Mouse (Mus musculus) megakaryocyte, embryonic 14.5 days (primary cell): ENCODE data around the gene Pcsk1. TPM values are rescaled to one million over a fixed set of nuclear protein-coding genes. Genes with fewer than 3 reads are reported as not detected.

Experiments
- H3K27me3 ChIP-seq: replicated peaks from 2 replicates; pipeline ENCODE3; 2012; ENCODE audit warnings: inconsistent platforms
- H3K36me3 ChIP-seq: replicated peaks from 2 replicates; pipeline ENCODE3; 2012; ENCODE audit warnings: low read length, inconsistent platforms, mixed read lengths
- H3K4me1 ChIP-seq: 2 replicates; pipeline ENCODE4 v1.6.1; 2012; ENCODE audit warnings: inconsistent platforms
- H3K4me3 ChIP-seq: replicated peaks from 2 replicates; pipeline ENCODE3; 2012; ENCODE audit warnings: moderate library complexity, mild to moderate bottlenecking, inconsistent platforms
- H3K9me3 ChIP-seq: 2 replicates; pipeline ENCODE4 v1.6.1; 2012; ENCODE audit warnings: inconsistent platforms
- FLI1 ChIP-seq: IDR thresholded peaks from 2 replicates; pipeline ENCODE4 v1.6.1; 2012; ENCODE audit warnings: low read length, inconsistent platforms, mixed read lengths
- GATA1 ChIP-seq: IDR thresholded peaks from 3 replicates; pipeline ENCODE4 v1.6.1; 2012; ENCODE audit warnings: mixed read lengths, low read length, inconsistent platforms, borderline replicate concordance
- polyA plus RNA-seq: library from polyadenylated mRNA; stranded (reverse); fragments of >175 nt; gene quantifications from 2 replicates; pipeline ENCODE4 v1.2.3, GENCODE M21; 2012; ENCODE audit warnings: low replicate concordance; ENCODE audit not compliant: insufficient read depth

The Pcsk1 gene
- 6.6 TPM in 1 of 2 replicates, not detected in the other for polyA plus RNA-seq

DNA sequence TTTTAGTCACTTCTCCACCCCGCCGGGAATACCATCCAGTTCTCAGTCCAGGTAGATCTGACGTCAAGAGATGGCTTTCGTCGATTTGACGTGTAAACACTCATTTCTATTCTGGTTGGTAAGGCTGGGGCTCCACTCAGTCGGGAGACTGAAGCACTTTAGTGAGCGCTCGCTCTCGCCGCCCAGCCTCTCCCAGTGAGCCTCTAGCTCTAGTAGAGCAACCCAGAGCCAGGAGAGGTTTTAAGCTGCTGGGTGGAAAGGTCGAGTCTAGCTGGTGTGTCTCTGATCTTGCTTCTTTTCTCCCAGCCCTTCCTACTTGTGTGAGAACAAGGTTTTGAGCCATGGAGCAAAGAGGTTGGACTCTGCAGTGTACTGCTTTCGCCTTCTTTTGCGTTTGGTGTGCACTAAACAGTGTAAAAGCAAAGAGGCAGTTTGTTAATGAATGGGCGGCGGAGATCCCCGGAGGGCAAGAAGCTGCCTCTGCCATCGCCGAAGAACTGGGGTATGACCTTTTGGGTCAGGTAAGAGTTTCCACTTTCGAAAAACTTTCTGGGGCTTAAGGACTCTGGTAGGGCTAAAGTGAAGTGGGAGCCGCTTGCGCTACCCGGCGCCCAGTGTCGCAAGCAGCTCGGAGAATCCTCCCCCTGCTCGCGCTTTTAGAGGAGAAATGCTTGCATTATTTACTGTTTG lies at the start of gene Pcsk1:
Gene Pcsk1 (plus strand): TSS at position 106 of the 690 bp plus-strand sequence.
- TF ChIP-seq FLI1, result no peak
- no peak for TF ChIP-seq GATA1
- Histone ChIP-seq H3K4me1 (no peaks in the 10 kb centered on the region), H3K4me3 (peak within 1 kb of the TSS; percentile 81), H3K27me3 (peaks cover 18% of the 10 kb centered on the region), H3K36me3 (no peaks in the 10 kb centered on the region), H3K9me3 (peaks cover 5% of the 10 kb centered on the region)

DNA sequence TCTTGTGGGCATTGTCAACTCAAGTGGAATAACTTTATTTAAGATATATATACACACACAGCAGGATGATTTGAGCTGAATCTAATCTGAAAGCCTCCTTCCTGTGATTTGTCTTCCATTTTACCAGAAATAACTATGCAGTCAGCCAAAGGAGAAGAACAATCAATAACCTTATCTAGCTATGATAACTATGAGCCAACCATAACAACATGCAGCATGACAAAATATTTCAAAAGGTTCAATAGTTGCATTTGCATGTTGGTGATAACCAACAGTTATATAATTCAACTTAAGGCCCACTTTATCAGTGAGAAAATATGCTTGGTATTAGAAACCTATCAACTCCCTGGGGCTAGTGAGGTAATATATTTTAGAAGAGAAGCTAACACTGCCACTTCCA lies 30.8 kb upstream of the Pcsk1 start:
- no peaks in the 10 kb centered on the region for H3K9me3 ChIP-seq
- no peaks in the 10 kb centered on the region for H3K27me3 ChIP-seq
- no peak overlapping the region for H3K4me3 ChIP-seq
- no peak for TF ChIP-seq GATA1
- no peak for TF ChIP-seq FLI1
- H3K4me1 ChIP-seq, result no peaks in the 10 kb centered on the region
- no peaks in the 10 kb centered on the region for H3K36me3 ChIP-seq

DNA sequence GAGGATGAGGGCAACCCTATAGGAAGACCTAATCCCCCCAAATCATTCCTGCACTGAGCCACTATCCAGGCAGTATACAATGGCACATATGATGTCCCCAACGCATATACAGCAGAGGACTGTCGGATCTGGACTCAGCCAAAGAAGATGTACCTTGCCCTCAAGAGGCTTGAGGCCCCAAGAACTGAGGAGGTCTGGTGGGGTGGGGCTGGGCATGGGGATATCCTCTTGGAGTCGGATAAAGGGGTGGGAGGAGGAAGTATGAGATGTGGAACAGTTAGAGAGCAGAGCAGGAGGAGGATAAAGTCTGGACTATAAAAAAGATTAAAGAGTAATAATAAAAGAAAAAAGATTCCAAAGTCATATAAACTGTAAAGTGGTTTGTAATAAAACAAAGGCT lies 25.7 kb upstream of the Pcsk1 start:
- H3K4me1 ChIP-seq, result no peaks in the 10 kb centered on the region
- no peaks in the 10 kb centered on the region for H3K36me3 ChIP-seq
- TF ChIP-seq FLI1 (no peak), GATA1 (no peak)
- peaks cover under 1% of the 10 kb centered on the region; the same call in 1 of the 2 replicates for H3K9me3 ChIP-seq
- no peaks in the 10 kb centered on the region for H3K27me3 ChIP-seq
- no peak overlapping the region for H3K4me3 ChIP-seq

DNA sequence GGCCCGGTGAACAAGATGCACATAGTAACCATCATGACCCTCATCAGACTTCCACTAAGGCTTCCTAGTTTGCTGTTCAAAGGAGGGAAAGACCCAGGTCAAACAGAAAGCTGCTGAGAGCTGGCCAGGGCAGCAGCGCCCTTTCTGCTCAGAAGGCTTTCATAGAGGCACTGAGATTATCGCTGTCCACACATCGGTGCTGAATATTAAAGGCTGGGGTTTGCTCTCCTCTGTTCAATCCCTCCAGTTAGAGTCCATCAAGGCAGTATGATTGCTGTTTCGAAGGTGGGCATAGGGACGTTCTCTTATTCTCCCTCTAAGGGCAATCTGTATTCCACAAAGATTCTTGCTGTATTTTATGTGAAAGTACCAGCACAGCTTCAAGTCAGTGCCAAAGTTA lies 1.0 kb upstream of the Pcsk1 start:
- no peak overlapping the region for H3K4me3 ChIP-seq
- H3K36me3 ChIP-seq, result no peaks in the 10 kb centered on the region
- peaks cover 18% of the 10 kb centered on the region for H3K27me3 ChIP-seq
- no peaks in the 10 kb centered on the region for H3K4me1 ChIP-seq
- TF ChIP-seq GATA1 (no peak), FLI1 (no peak)
- H3K9me3 ChIP-seq, result peaks cover 5% of the 10 kb centered on the region

DNA sequence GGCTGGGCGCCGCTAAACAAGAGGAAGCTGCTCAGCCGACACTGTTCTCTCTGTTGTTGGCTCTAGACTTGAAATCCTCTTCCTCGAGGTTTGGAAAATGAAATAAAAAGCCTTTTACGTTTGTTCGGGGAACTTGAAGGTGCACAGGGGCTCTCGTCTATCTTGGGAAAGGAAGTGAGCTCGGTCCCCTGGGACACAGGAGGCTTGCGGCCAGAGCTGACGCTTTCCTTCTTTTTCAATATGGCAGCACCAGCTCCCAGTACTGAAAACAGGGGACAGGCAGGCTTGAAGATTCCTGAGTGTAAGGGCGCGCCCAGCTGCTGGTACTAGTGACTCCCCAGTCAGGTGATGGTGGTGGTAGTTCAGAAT lies 769 bp downstream of the Pcsk1 start:
- Histone ChIP-seq H3K9me3 (peaks cover 5% of the 10 kb centered on the region; the same call in 1 of the 2 replicates), H3K27me3 (peaks cover 18% of the 10 kb centered on the region), H3K4me1 (no peaks in the 10 kb centered on the region), H3K36me3 (no peaks in the 10 kb centered on the region), H3K4me3 (peak overlapping the region; percentile 81)
- TF ChIP-seq GATA1, result no peak
- no peak for TF ChIP-seq FLI1

DNA sequence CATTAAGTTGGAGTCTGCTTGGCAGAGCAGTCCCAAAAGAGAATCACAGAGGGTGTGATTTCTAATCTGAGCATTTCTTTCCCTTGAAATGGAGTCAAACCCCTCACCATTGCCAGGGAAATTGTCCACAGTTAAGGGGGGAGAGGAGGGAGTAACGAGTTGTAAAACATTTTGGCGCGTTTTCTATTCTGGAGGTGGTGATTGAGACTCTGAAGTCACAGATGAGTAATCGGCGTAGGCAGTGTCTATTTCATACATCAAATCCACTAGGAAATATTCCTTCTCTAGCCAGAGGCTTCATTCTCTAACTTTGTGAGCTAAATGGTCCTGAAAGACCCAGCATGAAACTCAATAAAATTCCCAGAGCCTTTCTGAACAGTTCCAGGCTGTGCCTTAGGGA lies 1.4 kb downstream of the Pcsk1 start:
- H3K4me3 ChIP-seq, result no peak overlapping the region
- TF ChIP-seq GATA1 (no peak), FLI1 (no peak)
- no peaks in the 10 kb centered on the region for H3K4me1 ChIP-seq
- H3K27me3 ChIP-seq, result peaks cover 18% of the 10 kb centered on the region
- peaks cover 5% of the 10 kb centered on the region; the same call in 1 of the 2 replicates for H3K9me3 ChIP-seq
- no peaks in the 10 kb centered on the region for H3K36me3 ChIP-seq

DNA sequence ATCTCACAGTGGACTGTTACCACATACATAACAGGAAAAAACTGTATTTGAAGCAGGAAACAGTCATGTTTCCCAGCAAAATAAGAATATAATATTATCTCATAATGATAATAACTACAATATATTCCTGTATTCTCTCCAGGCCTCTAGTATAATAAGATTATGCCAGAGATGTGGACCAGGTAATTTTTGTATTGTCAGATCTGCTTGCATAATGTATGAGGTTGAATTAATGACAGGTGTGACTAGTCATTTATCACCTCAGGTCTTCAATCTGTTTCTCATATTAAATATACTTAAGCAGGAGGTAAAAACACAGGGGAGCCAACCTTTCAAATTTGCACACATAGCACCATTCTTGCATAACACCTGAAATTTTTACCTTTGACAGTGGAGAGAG lies 5.9 kb downstream of the Pcsk1 start:
- H3K4me1 ChIP-seq, result no peaks in the 10 kb centered on the region
- peaks cover 5% of the 10 kb centered on the region; the same call in 1 of the 2 replicates for H3K9me3 ChIP-seq
- no peaks in the 10 kb centered on the region for H3K36me3 ChIP-seq
- H3K4me3 ChIP-seq, result no peak overlapping the region
- TF ChIP-seq GATA1 (no peak), FLI1 (no peak)
- peaks cover 6% of the 10 kb centered on the region for H3K27me3 ChIP-seq

DNA sequence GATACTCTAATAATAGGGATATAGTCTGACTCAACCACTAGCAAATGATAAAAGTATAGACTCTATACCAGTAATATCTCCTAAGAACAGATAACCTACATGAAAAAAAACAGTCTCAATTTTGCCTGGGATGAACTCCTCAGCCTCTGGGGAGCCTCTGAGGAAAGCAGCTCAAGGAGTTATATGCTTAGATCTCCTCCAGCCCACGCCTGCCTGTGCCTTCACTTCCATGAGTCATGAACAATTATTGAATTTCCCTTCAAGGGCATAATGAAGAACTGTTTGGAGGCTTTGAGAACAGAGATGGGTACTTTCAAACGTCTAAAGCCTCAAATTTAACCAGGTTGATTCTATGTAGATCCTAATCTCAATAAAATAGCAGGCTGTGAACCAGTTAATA lies 23.5 kb downstream of the Pcsk1 start:
- H3K9me3 ChIP-seq, result no peaks in the 10 kb centered on the region
- no peak overlapping the region for H3K4me3 ChIP-seq
- no peaks in the 10 kb centered on the region for H3K4me1 ChIP-seq
- H3K27me3 ChIP-seq, result no peaks in the 10 kb centered on the region
- no peaks in the 10 kb centered on the region for H3K36me3 ChIP-seq
- TF ChIP-seq GATA1 (no peak), FLI1 (no peak)

DNA sequence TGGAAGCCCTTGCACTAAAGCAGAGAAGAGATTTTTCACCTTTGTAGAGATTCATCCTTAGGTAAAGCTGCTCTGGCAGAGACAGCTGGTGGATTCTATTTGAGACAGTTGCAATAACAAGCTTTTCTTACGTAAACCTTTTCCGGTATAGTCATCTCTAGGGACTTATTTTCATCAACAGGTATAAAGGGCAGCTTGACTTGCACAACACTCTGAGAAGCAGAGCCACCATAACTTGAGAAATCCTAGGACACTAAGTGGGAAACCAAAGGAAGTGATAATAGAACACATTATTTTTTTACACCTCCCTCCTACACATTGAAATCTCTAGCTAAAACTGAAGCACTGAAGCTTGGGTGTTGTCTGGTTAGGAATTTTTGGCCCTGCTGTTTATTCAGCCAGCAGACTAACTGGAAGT lies 24.4 kb downstream of the Pcsk1 start:
- no peak for TF ChIP-seq FLI1
- TF ChIP-seq GATA1, result no peak

DNA sequence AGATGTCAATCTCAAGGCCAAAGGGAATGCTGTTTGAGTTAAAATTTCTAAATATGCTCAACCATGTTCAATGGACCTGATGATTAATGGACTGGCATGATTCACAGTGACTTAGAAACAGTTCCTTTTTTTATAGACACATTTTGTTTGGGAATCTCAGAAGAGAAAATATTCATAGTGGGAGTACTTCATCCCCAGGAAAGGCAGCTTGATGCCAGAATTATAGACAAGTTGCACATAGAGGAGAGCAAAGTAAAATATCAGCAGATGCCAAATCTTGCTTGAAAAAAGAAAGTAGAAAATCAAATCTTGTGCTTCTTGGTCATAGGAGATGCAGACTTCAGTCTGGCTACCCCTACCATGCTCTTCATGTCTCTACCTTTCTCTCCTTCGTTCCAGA lies 25.2 kb downstream of the Pcsk1 start:
- no peaks in the 10 kb centered on the region for H3K4me1 ChIP-seq
- H3K36me3 ChIP-seq, result no peaks in the 10 kb centered on the region
- H3K4me3 ChIP-seq, result no peak overlapping the region
- TF ChIP-seq GATA1, result no peak
- no peak for TF ChIP-seq FLI1
- H3K27me3 ChIP-seq, result no peaks in the 10 kb centered on the region
- H3K9me3 ChIP-seq, result no peaks in the 10 kb centered on the region

More for the DNA sequence above, 24.4 kb downstream of the Pcsk1 start:
- H3K36me3 ChIP-seq, result no peaks in the 10 kb centered on the region
- H3K27me3 ChIP-seq, result no peaks in the 10 kb centered on the region
- no peaks in the 10 kb centered on the region for H3K4me1 ChIP-seq
- H3K9me3 ChIP-seq, result no peaks in the 10 kb centered on the region
- no peak overlapping the region for H3K4me3 ChIP-seq

DNA sequence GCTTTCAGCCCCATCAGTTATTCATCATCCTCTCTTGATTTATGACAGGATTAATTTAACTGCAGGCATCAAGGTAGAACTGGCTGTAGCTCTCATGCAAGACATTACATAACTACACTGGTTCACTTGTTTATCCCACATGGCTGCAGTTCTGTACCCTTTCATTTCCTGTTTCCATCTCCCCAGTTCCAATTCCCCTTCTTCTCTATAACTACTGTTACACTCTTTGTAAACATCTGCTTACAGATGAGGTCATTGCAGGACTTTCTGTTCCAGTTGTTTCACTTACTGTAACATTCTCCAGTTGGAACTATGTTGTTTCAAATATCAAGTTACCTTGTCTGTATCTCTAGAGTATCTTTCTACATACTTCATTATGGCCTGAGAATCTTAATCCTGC lies 46.2 kb downstream of the Pcsk1 start:
- Histone ChIP-seq H3K4me1 (no peaks in the 10 kb centered on the region), H3K27me3 (no peaks in the 10 kb centered on the region), H3K4me3 (no peak overlapping the region), H3K9me3 (no peaks in the 10 kb centered on the region; the same call in 1 of the 2 replicates), H3K36me3 (no peaks in the 10 kb centered on the region)
- TF ChIP-seq FLI1 (no peak), GATA1 (no peak)
